In genomic region chr14:118551725-118552285, GRCm38 (mm10) we compare ENCODE assay signal across 9 mouse cellular contexts.
DNase-seq lines count a peak whose midpoint lies in the region; ATAC-seq and TF ChIP-seq lines count a peak whose summit lies in the region.
"Had no signal": no experiment of that assay in that cellular context is flagged by ENCODE, and none has a peak within 500 bp of the region (broad histone marks: within the 10 kb centered on the region; RNA-seq: fewer than 3 reads in every experiment).

No protein-coding gene starts in this region.

- no peak for ATAC-seq in stomach, embryonic 16.5 days (ENCODE audit: insufficient read depth, low FRiP score)

- no peaks in the 10 kb centered on the region for H3K27me3 ChIP-seq in kidney, adult 2 months (replicated peaks; ENCODE audit: control insufficient read depth, insufficient read depth, low read length)
- H3K27me3 ChIP-seq in stomach, embryonic 16.5 days (ENCODE audit: control insufficient read depth, insufficient read depth, low read length) = no peaks in the 10 kb centered on the region

- H3K4me1 ChIP-seq in kidney, adult 2 months (ENCODE audit: control insufficient read depth, insufficient read depth, low read length) = no peaks in the 10 kb centered on the region
- H3K4me1 ChIP-seq in stomach, embryonic 16.5 days (ENCODE audit: control insufficient read depth, insufficient read depth, low read length) = peaks cover 6% of the 10 kb centered on the region; the same call in 1 of the 2 replicates

- no peaks in the 10 kb centered on the region for H3K9me3 ChIP-seq in stomach, embryonic 16.5 days (replicated peaks; ENCODE audit: control insufficient read depth, low read length)
- H3K9me3 ChIP-seq: G1E had no signal

- peak overlapping the region; percentile 54 for H3K9ac ChIP-seq in stomach, embryonic 16.5 days (ENCODE audit: low read length)

- no peak overlapping the region; the same call in 1 of the 2 replicates for H3K4me3 ChIP-seq in kidney, adult 2 months (ENCODE audit: insufficient read depth, low read depth, low read length)
- peak overlapping the region; percentile 33 for H3K4me3 ChIP-seq in stomach, embryonic 16.5 days (replicated peaks; ENCODE audit: low read length)

- no peak for TF ChIP-seq POLR2A in kidney, adult 2 months (IDR thresholded peaks at IDR 0.05; ENCODE audit: low read depth, low read length)

- H3K4me2 ChIP-seq in stomach, embryonic 16.5 days (ENCODE audit: low read depth, low read length) = peak overlapping the region; percentile 54

- H3K27ac ChIP-seq in kidney, adult 2 months (ENCODE audit: insufficient read depth, low read depth, low read length) = 0 out of 2 replicates have a peak overlapping the region, but pooled peaks have one; percentile 52
- peak overlapping the region; percentile 25; the same call in 1 of the 2 replicates for H3K27ac ChIP-seq in stomach, embryonic 16.5 days (ENCODE audit: low read length)

- DNase-seq in layer of hippocampus, postnatal 10 days (ENCODE audit: low spot score in 2 of 2) = peak; percentile 7 to 21
- DNase-seq in layer of hippocampus, adult 11-12 months (ENCODE audit: low spot score) = no peak
- peak; percentile 38 for DNase-seq in c-Kit-positive CD71-positive TER-119-negative erythroid progenitor cells, embryonic 14.5 days (ENCODE audit: low read depth)
- DNase-seq in heart, adult 8-10 months (ENCODE audit: low spot score) = peak; percentile 31
- peak; percentile 38 for DNase-seq in kidney, adult 2 months
- DNase-seq in lung, postnatal 10 days = peak; percentile 9
- DNase-seq in gastrocnemius, postnatal 10 days = no peak

- TF ChIP-seq CTCF in kidney, adult 2 months (conservative IDR thresholded peaks at IDR 0.05; ENCODE audit: insufficient read depth, insufficient read length, low read depth, low read length) = no peak

- 38% methylated on average over 24 of the region's 24 CpGs for WGBS in kidney, adult 2 months
- WGBS in stomach, embryonic 16.5 days = 10% methylated on average over 24 of the region's 24 CpGs

- H3K36me3 ChIP-seq in kidney, adult 2 months (ENCODE audit: control insufficient read depth, insufficient read depth, low read length) = no peaks in the 10 kb centered on the region
- H3K36me3 ChIP-seq in stomach, embryonic 16.5 days (ENCODE audit: control insufficient read depth, insufficient read depth, low read length) = no peaks in the 10 kb centered on the region

Comparison
In these comparisons a context has a peak if more than half of its experiments do, and no peak if none do; other contexts are left out.
1. DNase-seq: peak in layer of hippocampus, postnatal 10 days (2 of 2), c-Kit-positive CD71-positive TER-119-negative erythroid progenitor cells, embryonic 14.5 days (single experiment), heart, adult 8-10 months (single experiment), kidney, adult 2 months (single experiment) and lung, postnatal 10 days (single experiment); none in layer of hippocampus, adult 11-12 months (single experiment) and gastrocnemius, postnatal 10 days (single experiment).